Mouse (Mus musculus) stomach, postnatal 0 days (tissue): ENCODE data around the gene Tspan15. TPM values are rescaled to one million over a fixed set of nuclear protein-coding genes. Genes with fewer than 3 reads are reported as not detected.

Experiments
- ATAC-seq: fragments of 200-750 bp; cut with Nextera tagmentation; 2 replicates; pipeline ENCODE4 v1.8.0; 2017; ENCODE audit not compliant: low FRiP score, low TSS enrichment
- DNase-seq: peaks from one replicate; pipeline ENCODE4 v3.0.0-alpha.2; 2016; ENCODE audit warnings: low spot score
- H3K27ac ChIP-seq: fragments of 300-500 bp; sonication (generic); replicated peaks from 2 replicates; pipeline ENCODE4 v1.5.1; 2014; ENCODE audit warnings: mild to moderate bottlenecking, control low read depth
- H3K27me3 ChIP-seq: fragments of 300-500 bp; sonication (generic); 2 replicates; pipeline ENCODE4 v1.6.1; 2014; ENCODE audit warnings: low read length; ENCODE audit not compliant: control insufficient read depth, insufficient read depth
- H3K36me3 ChIP-seq: fragments of 300-500 bp; sonication (generic); 2 replicates; pipeline ENCODE4 v1.6.1; 2014; ENCODE audit warnings: low read length, mixed read lengths; ENCODE audit not compliant: control insufficient read depth, insufficient read depth
- H3K4me1 ChIP-seq: fragments of 300-500 bp; sonication (generic); replicated peaks from 2 replicates; pipeline ENCODE4 v1.6.1; 2014; ENCODE audit warnings: antibody characterized with exemption; ENCODE audit not compliant: control insufficient read depth, insufficient read depth
- H3K4me2 ChIP-seq: fragments of 300-500 bp; sonication (generic); replicated peaks from 2 replicates; pipeline ENCODE4 v1.6.1; 2014; ENCODE audit warnings: low read depth, mild to moderate bottlenecking, control low read depth, moderate library complexity
- H3K4me3 ChIP-seq: fragments of 300-500 bp; sonication (generic); 2 replicates; pipeline ENCODE4 v1.5.1; 2014; ENCODE audit warnings: low read depth, low read length, control low read depth
- H3K9ac ChIP-seq: fragments of 300-500 bp; sonication (generic); 2 replicates; pipeline ENCODE4 v1.6.1; 2014; ENCODE audit warnings: mild to moderate bottlenecking, low read length, control low read depth, mixed read lengths
- H3K9me3 ChIP-seq: fragments of 300-500 bp; sonication (generic); 2 replicates; pipeline ENCODE4 v1.6.1; 2016; ENCODE audit warnings: low read length; ENCODE audit not compliant: control insufficient read depth
- CTCF ChIP-seq: IDR thresholded peaks from 2 replicates; pipeline ENCODE4 v1.5.1; 2016; ENCODE audit warnings: antibody characterized with exemption, low read depth, mild to moderate bottlenecking, moderate library complexity
- EP300 ChIP-seq: optimal IDR thresholded peaks from 2 replicates; pipeline ENCODE3; 2016; ENCODE audit warnings: antibody characterized with exemption
- WGBS: fragments of 180-500 bp; shearing (Covaris S2); extraction: QIAGEN DNeasy Blood & Tissue Kit; methylation state at CpG from one replicate; pipeline ENCODE4 v1.1.7; 2014; 5-methylcytosine and 5-hydroxymethylcytosine counted together
- polyA plus RNA-seq: library from polyadenylated mRNA; unstranded; fragments of >200 nt; fragmentation: Nextera tagmentation; extraction: Ambion mirVana; gene quantifications from 2 replicates; pipeline ENCODE4 v1.2.1, GENCODE M21; 2015

The Tspan15 gene
- polyA plus RNA-seq, 1 experiment from 2014 or later: 97.4 TPM

DNA sequence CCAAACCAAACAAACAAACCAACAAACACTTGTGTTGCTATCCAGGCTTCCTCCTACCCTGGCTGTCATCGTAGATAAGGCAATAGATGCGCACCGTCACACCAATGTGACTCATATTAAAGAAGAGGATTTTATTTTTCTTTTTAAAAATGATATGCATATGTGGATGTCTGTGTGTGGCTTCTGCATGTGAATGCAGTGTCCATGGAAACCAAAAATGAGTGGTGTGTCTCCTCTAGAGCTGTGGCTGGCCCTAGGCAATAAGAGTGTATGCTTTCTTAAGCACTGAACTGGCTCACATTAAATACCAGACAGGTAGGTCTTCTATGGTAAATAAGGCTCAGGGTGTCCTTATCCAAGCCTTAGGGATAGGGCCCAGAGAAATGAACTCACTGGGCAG is 7.6 kb upstream of the Tspan15 start:
- ATAC-seq (no peak), DNase-seq (no peak)
- TF ChIP-seq EP300 (no peak), CTCF (no peak)
- Histone ChIP-seq H3K27ac (no peak overlapping the region), H3K36me3 (no peaks in the 10 kb centered on the region), H3K9me3 (no peaks in the 10 kb centered on the region), H3K27me3 (no peaks in the 10 kb centered on the region), H3K4me1 (no peaks in the 10 kb centered on the region), H3K4me2 (no peak overlapping the region), H3K4me3 (no peak overlapping the region), H3K9ac (no peak overlapping the region)
- WGBS: 93% methylated on average over 3 of the region's 3 CpGs

DNA sequence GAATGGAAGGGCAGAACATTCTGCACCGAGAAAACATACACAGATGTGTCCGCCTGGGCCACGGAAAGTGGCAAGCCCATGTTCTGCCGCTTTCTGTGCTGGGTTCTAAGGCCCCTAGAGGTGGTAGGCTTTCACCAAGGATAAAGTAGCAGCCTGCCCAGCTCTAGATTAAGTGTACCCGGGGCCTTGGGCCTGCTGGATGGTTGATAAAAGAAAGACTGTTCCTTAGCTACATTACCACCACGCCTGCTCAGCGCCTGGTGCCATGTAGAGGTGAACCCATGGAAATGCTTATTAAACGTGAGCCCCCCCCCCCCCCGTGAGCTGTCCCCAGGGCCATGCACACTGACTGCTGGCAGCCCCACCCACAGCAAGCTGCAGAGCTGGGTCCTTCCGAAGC is 6.2 kb upstream of the Tspan15 start:
- H3K4me2 ChIP-seq: no peak overlapping the region
- TF ChIP-seq EP300: no peak
- no peak for TF ChIP-seq CTCF
- no peaks in the 10 kb centered on the region for H3K9me3 ChIP-seq
- no peaks in the 10 kb centered on the region for H3K27me3 ChIP-seq
- DNase-seq: no peak
- no peak for ATAC-seq
- 73% methylated on average over 10 of the region's 10 CpGs for WGBS
- H3K4me3 ChIP-seq: no peak overlapping the region
- H3K36me3 ChIP-seq: no peaks in the 10 kb centered on the region
- no peak overlapping the region for H3K27ac ChIP-seq
- no peaks in the 10 kb centered on the region for H3K4me1 ChIP-seq
- no peak overlapping the region for H3K9ac ChIP-seq

GRCm38 (mm10) chr10:62236165-62236564 is 5.1 kb upstream of the Tspan15 start:
- no peak for ATAC-seq
- no peak for DNase-seq
- H3K27ac ChIP-seq: no peak overlapping the region

GRCm38 (mm10) chr10:62231811-62232210 is 760 bp upstream of the Tspan15 start:
- ATAC-seq (no peak), DNase-seq (no peak)
- Histone ChIP-seq H3K4me1 (no peaks in the 10 kb centered on the region), H3K4me3 (no peak overlapping the region), H3K27me3 (no peaks in the 10 kb centered on the region), H3K27ac (no peak overlapping the region), H3K9ac (no peak overlapping the region), H3K36me3 (no peaks in the 10 kb centered on the region), H3K4me2 (no peak overlapping the region), H3K9me3 (no peaks in the 10 kb centered on the region)
- WGBS: 77% methylated on average over 3 of the region's 3 CpGs
- no peak for TF ChIP-seq CTCF
- TF ChIP-seq EP300: no peak

More at GRCm38 (mm10) chr10:62236165-62236564, 5.1 kb upstream of the Tspan15 start:
- Histone ChIP-seq H3K9me3 (no peaks in the 10 kb centered on the region), H3K4me3 (no peak overlapping the region), H3K36me3 (no peaks in the 10 kb centered on the region), H3K4me1 (no peaks in the 10 kb centered on the region), H3K27me3 (no peaks in the 10 kb centered on the region), H3K4me2 (no peak overlapping the region), H3K9ac (no peak overlapping the region)
- 90% methylated on average over 6 of the region's 6 CpGs for WGBS
- TF ChIP-seq CTCF (no peak), EP300 (no peak)

- H3K27me3 ChIP-seq: no peaks in the 10 kb centered on the region
- TF ChIP-seq EP300: no peak
- no peak for TF ChIP-seq CTCF
- H3K36me3 ChIP-seq: no peaks in the 10 kb centered on the region
- WGBS: 4% methylated on average over 13 of the region's 13 CpGs
- ATAC-seq (no peak), DNase-seq (no peak)
- H3K4me3 ChIP-seq: peak overlapping the region; percentile 71
- peak overlapping the region; percentile 78 for H3K4me2 ChIP-seq
- no peak overlapping the region for H3K27ac ChIP-seq
- H3K9me3 ChIP-seq: no peaks in the 10 kb centered on the region
- H3K4me1 ChIP-seq: no peaks in the 10 kb centered on the region
- no peak overlapping the region; the same call in 1 of the 2 replicates for H3K9ac ChIP-seq
Measured at GRCm38 (mm10) chr10:62231395-62231732, 313 bp upstream of the Tspan15 start.

GRCm38 (mm10) chr10:62228126-62228525 is 2.9 kb downstream of the Tspan15 start:
- no peak for DNase-seq
- 45% methylated on average over 6 of the region's 6 CpGs for WGBS
- Histone ChIP-seq H3K9ac (0 out of 2 replicates have a peak overlapping the region, but pooled peaks have one; percentile 3), H3K27me3 (no peaks in the 10 kb centered on the region), H3K4me1 (peaks cover 3% of the 10 kb centered on the region; the same call in 1 of the 2 replicates), H3K36me3 (no peaks in the 10 kb centered on the region), H3K9me3 (no peaks in the 10 kb centered on the region), H3K27ac (peak overlapping the region; percentile 2; the same call in 1 of the 2 replicates), H3K4me3 (peak overlapping the region; percentile 71; the same call in 1 of the 2 replicates), H3K4me2 (peak overlapping the region; percentile 78)
- no peak for TF ChIP-seq EP300
- TF ChIP-seq CTCF: no peak
- no peak for ATAC-seq
